Mouse (Mus musculus): ENCODE results near the gene Stxbp5.

- no peak for TF ChIP-seq CTCF (IDR thresholded peaks at IDR 0.05; ENCODE audit: low read depth, low read length)
- no peak for TF ChIP-seq POLR2A (IDR thresholded peaks at IDR 0.05; ENCODE audit: extremely low read depth, insufficient read depth, low read length)
Measured at GRCm38 (mm10) chr10:9805341-9805740, 95.5 kb downstream of the Stxbp5 start.
